Mouse (Mus musculus) olfactory bulb, adult 2 months (tissue): ENCODE measurements around the gene Spock1.

ENCODE experiments used
- CTCF ChIP-seq: fragments of 200-500 bp; IDR thresholded peaks from 2 replicates; pipeline ENCODE4 v1.5.1; 2012; ENCODE audit warnings: low read depth, mild to moderate bottlenecking, low read length, moderate library complexity; ENCODE audit not compliant: insufficient read depth
- POLR2A ChIP-seq: fragments of 200-500 bp; IDR thresholded peaks from 2 replicates; pipeline ENCODE4 v1.6.1; 2012; ENCODE audit warnings: mild to moderate bottlenecking, low read depth, low read length, moderate library complexity; ENCODE audit not compliant: insufficient read depth

GRCm38 (mm10) chr13:57501552-57501951 lies 406.6 kb downstream of the Spock1 start:
- TF ChIP-seq CTCF (no peak), POLR2A (no peak)
